Mouse (Mus musculus) splenic B cell, adult 2 months (primary cell): ENCODE measurements at regions not wholly inside any gene's neighbourhood (a gene's known extent, or its start where the extent isn't known, plus 50 kb on each side); places are given as distances from the start of the nearest gene placed in this dataset.

ENCODE experiments used
- DNase-seq: peaks from one replicate; pipeline ENCODE4 v3.0.0-alpha.2; 2011; ENCODE audit warnings: low read depth, low spot score
- H3K27me3 ChIP-seq: 2 replicates; pipeline ENCODE4 v1.6.1; 2012; ENCODE audit warnings: mild to moderate bottlenecking, low read length, moderate library complexity, mixed read lengths; ENCODE audit not compliant: control insufficient read depth, poor library complexity, insufficient read depth, severe bottlenecking
- H3K36me3 ChIP-seq: 2 replicates; pipeline ENCODE4 v1.6.1; 2012; ENCODE audit warnings: mild to moderate bottlenecking, low read length, moderate library complexity, mixed read lengths; ENCODE audit not compliant: control insufficient read depth, poor library complexity, insufficient read depth, severe bottlenecking

DNA sequence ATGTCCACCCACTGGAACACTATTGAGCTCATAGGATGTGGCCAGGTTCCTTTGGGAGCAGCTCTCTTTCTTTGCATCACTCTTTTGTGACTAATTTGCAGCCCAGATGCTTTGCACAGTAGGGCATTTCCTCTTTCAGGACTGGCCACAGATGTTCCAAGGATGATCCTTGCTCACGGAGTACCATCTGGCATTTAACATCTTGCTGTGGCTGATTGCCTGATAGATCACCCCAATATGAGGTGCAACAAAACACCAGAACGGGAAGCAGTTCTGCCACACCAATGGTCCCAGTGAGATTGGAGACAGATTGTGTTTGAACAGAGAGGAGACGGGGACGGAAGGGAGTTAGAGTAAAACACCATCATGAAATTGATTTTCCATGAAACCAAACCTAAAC lies 423.0 kb downstream of the Rwdd3 start:
- DNase-seq: no peak
- H3K36me3 ChIP-seq: no peaks in the 10 kb centered on the region
- no peaks in the 10 kb centered on the region for H3K27me3 ChIP-seq

DNA sequence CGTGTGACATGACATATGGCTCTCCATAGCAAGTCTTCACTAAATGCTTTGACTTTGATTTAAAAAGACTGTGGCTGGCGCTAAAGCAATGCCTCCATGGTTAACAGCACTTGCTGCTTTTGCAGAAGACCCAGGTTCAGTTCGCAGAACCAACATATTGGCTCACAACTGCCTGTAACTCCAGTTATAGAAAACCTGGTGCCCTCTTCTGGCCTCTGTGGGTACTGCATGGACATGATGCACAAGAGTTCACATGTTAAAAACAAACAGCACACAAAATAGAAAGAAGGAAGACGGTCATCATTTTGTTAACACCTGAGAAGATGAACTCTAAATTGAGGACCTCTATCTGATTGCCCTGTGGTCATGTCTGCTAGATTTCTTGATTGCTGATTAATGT lies 423.8 kb downstream of the Rwdd3 start:
- DNase-seq: no peak
- no peaks in the 10 kb centered on the region for H3K27me3 ChIP-seq
- no peaks in the 10 kb centered on the region for H3K36me3 ChIP-seq

DNA sequence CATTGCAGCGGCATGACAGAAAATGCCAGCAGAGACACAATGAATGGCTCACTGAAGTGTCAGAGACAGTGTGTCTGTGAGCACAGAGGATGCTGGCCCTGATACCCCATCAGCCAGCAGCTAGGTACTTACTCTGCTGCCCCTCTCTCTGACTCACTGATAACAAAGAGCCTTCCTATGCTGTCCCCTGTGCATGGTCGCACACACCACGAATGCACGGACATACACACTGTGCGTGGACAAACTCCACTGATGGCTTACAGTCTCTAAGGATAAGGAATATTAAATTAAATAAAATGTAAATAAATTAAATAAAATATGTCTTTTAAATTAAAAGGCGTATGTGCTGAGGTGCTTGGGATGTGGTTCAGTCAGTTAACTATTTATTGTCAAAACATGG lies 438.2 kb downstream of the Rwdd3 start:
- Histone ChIP-seq H3K27me3 (no peaks in the 10 kb centered on the region), H3K36me3 (no peaks in the 10 kb centered on the region)
- DNase-seq: no peak

DNA sequence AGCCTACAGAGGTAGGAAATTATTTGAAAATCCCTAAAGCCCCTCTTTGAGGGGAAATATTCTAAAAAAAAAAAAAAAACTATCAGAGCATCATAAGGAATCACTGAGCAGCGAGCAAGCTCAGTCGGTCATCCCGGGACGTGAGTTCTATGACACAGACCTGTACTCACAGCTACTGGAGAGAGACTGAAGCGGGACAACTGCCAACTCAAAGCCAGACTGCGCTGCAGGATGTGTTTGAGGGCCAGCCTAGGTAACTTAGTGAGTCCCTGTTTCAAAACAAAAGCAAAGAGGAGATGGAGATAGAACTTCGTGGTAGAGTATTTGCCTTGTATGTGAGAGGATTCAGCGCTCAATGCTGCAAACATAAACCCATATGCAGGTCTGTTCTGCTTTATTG lies 439.1 kb downstream of the Rwdd3 start:
- no peak for DNase-seq
- H3K27me3 ChIP-seq: no peaks in the 10 kb centered on the region

DNA sequence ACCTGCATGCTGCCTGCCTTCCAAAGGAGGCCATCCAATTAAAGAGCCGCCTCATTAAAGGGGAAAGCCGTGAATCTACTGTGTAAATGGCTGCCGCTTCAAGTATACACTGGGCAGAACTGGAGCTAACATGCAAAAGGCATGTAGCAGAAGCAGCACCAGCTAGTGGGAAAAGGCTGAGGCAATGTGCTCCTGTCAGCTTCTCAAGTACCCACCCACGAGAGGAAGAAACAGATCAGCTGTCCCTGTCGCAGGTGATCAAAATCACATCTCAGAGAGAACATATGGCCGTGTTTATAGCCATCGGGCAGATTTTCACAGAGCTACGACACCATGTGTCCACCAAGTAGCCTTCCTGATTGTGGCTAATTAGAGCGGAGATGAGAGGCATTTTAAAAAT lies 440.2 kb downstream of the Rwdd3 start:
- Histone ChIP-seq H3K36me3 (no peaks in the 10 kb centered on the region), H3K27me3 (no peaks in the 10 kb centered on the region)
- DNase-seq: no peak

More for the DNA sequence above, 439.1 kb downstream of the Rwdd3 start:
- H3K36me3 ChIP-seq: no peaks in the 10 kb centered on the region

DNA sequence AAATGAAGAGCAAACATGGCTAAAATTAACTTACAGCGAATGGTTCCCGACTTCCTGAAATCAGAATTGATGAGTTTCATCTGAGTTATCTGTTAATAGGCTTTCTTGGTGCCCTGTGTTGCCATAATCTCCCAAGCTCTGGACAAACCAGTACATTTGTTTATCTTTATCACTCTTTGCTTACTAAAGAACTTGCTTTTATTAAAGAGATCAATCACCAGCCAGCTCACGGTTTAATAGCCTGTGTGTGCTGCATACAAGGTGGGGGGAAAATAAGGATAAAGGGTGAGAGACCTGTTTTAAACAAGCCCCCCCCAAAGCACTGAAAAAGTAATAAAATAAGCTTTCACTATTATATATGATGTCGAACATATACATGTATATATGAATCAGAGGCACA lies 441.3 kb downstream of the Rwdd3 start:
- no peaks in the 10 kb centered on the region for H3K36me3 ChIP-seq
- no peak for DNase-seq
- H3K27me3 ChIP-seq: no peaks in the 10 kb centered on the region

DNA sequence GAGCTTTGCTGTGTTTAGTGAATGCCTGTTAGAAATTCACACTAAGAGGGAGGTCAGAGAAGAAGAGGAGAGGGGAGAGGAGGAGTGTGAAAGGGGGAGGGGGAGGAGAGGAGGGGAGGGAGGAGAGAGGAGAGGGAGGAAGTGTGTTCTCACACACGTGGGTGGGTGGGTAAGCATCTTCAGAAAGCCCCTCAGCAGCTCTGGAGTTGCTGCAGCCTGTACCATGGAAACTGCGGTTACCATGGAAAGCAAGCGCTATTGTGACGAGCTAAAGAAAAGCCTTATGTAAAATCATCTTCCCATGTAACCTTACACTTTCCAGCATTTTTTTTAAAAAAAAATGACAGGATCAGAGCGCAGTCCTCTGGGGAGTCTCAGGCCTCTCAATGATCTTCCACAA lies 441.8 kb downstream of the Rwdd3 start:
- DNase-seq: no peak
- Histone ChIP-seq H3K27me3 (no peaks in the 10 kb centered on the region), H3K36me3 (no peaks in the 10 kb centered on the region)

DNA sequence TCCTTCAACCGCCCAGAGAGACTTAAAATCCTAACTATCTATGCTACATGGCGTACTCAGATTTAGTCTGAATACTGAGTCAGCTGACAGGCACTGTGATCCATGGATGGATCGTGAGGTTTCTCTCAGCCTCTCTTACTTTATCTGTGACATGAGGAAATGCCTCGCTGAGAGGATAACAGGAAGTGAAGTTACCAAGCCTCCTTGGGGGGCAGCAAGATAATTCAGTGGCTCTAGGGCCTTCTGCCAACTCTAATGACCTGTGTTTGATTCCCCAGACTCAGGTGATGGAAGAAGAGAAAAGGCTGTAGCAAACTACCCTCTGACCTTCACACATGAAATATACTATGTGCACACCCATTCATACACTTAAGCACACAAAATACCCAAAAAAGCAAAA lies 486.3 kb downstream of the Rwdd3 start:
- no peaks in the 10 kb centered on the region for H3K27me3 ChIP-seq
- H3K36me3 ChIP-seq: no peaks in the 10 kb centered on the region
- no peak for DNase-seq

DNA sequence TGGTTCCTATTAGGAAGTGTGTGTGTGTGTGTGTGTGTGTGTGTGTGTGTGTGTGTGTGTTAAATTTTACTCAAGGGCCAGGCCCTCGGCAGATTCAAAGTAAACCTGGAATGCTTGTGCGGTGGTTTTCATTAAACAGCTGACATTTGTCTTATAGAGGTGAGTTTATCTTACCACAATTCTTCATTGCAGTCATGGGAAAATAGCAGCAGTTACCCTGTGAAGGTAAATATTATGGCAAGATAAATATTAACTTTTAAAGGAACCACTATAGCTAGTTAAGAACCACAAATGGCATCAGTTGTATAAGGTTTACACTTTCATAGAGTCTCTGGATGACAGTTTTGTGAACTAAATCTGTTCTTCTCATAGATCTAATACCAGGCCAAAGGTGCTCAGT lies 495.6 kb downstream of the Rwdd3 start:
- no peaks in the 10 kb centered on the region for H3K36me3 ChIP-seq
- no peak for DNase-seq

DNA sequence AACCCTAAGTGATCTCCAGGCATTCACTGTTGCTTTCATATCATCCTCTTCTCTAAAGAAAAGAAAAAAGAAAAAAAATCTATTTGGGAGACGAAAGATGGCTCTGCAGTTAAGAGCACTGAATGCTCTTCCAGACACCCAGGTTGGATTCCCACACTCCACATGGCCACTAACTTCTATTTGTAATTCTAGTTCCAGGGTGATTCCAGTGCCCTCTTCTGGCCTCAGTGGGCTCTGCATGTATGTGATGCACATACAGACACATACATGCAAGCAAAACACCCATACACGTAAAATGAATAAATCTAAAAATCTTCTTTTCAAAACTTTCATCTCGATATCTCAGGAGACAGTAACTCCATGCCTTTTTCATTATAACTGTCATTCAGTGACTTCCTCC lies 502.8 kb downstream of the Rwdd3 start:
- no peak for DNase-seq
- H3K36me3 ChIP-seq: no peaks in the 10 kb centered on the region
- no peaks in the 10 kb centered on the region for H3K27me3 ChIP-seq

More for the DNA sequence above, 495.6 kb downstream of the Rwdd3 start:
- H3K27me3 ChIP-seq: no peaks in the 10 kb centered on the region

DNA sequence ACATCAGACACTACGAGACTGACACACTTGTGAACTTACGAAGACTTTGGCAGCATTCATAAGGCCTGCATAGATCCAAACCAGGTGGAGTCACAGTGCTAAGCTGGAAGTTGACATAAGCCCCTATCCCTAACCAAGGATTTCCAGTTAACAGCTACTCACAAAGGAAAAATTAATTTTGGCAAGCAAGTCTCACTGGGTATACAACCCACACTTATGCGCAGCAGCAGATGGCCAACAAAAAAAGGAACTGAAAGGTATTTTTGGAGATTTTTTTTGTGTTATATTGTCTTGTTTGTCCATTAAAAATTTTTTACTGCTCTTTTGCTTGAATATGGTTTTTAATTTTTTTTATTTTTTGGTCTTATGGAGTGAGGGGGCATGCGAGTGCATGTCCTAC lies 509.0 kb downstream of the Rwdd3 start:
- Histone ChIP-seq H3K36me3 (no peaks in the 10 kb centered on the region), H3K27me3 (no peaks in the 10 kb centered on the region)
- DNase-seq: no peak

DNA sequence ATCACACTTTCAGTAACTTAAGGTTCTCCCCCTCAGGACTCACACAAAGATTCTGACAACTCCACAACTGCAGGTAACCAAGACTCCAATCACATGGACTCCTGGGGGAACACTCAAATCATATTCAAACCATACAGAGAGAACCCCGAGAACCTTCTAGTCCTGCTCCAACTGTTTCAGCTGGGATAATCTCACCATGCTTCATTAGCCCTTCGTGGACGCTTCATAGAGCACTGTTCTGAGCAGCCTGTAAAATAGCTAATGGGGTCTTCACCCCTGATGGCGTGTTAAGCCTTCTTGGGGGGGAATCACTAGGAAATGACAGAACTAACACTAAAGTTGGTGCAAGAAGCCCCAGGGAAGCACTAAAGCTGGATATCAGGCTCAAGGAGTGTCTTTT lies 510.7 kb downstream of the Rwdd3 start:
- Histone ChIP-seq H3K27me3 (no peaks in the 10 kb centered on the region), H3K36me3 (no peaks in the 10 kb centered on the region)
- no peak for DNase-seq

DNA sequence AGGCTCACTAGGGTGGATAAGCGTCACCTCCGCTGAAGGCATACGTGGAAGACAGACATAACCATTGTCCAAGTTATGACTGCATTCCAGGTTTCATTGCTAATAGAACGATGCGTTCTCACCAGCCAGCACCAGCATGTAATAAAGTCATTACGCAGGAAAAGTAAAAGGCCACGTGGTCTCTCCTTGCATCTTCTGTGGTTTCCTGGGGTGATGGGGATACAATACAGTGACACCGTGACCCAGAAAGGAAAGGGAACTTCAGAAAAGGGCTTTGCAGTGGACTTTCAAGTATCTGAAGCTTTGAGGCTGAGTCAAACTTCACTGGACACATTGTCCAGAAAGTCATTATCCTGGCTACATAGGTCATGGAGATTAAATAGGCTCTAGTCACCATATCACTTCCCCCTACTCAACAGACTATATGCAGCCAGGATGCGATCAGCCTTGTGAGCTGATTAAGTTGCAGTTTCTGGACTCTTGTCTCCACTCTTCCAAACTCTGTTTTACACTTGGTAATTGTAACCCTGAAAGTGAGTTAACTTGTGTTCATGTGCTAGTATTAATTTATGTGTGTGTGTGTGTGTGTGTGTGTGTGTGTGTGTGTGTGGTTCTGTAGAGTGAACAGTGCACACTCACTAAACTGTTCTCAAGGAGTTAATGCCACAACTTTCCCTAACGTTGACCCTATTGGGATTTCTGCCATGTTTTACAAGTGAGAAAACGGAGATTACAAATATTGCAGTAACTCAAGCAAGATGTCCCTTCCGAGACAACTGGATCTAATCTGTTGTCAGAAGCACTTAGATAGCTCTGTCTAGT lies 522.2 kb downstream of the Rwdd3 start:
- Histone ChIP-seq H3K36me3 (no peaks in the 10 kb centered on the region), H3K27me3 (no peaks in the 10 kb centered on the region)
- no peak for DNase-seq

DNA sequence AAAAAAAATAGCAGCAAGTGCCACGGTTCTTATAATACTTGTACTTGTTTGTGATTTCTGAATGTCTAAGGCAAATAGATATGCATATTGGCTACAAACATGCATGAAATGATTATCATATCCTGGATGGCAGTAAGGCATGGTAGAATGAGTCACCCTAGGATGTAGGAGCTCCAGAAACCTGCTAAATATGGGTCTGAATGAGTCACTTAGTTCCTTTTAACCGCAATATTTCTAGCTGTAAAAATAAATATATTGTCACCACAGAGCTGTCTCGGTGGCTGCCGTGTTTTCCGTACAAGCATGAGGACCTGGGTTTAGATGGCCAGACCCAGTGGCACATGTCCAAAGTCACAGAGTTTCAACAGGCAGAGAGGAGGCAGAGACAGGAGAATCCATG lies 523.1 kb downstream of the Rwdd3 start:
- DNase-seq: no peak
- Histone ChIP-seq H3K27me3 (no peaks in the 10 kb centered on the region), H3K36me3 (no peaks in the 10 kb centered on the region)

DNA sequence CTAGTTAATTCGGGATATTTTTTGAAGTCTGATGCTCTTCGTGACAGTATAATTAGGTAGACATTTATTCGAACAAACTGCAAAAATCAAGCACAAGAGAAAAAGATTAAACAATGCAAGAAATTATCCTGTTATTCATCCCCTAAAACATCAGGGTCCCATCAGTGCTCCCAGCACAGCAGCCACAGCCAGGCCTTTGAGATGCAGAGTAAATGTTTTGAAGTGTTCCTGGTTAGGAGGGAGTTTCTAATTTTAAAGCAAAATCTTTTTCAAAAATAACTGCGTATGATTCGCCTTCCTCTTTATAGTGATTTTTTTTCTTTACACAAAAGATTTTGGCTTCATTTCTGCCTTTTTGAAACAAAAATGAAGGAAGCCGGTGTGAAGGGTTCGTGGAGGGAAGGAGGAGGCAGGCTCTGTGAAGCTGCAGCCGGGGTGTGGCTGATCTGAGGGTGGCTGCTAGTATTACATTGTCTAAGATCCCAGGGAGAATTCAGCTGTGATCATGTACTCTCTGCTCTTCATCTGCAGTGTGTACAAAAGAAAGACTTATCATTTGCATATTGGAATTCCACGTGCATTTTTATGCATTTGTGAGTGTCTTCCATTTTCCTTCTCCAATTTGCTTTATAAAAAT lies 534.7 kb downstream of the Rwdd3 start:
- Histone ChIP-seq H3K27me3 (no peaks in the 10 kb centered on the region), H3K36me3 (no peaks in the 10 kb centered on the region)
- no peak for DNase-seq

DNA sequence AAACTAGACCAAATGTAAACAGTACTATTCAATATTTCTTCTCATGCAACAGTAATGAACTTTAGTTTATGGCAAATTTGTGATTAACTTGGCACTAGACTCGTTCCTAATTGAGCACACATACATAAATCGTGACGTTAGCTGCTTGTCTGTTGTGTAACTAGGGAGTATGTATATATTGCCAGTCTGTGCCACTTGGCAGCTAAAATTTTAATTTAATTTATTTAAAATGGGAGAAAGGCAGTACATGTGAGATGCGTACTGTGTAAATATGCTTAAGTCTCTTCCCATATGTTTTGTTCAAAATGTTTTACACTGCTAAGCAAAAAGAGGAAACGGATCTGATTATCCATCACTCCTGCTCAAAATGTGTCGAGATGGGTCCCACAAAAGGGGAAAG lies 553.1 kb downstream of the Rwdd3 start:
- no peaks in the 10 kb centered on the region for H3K36me3 ChIP-seq
- H3K27me3 ChIP-seq: no peaks in the 10 kb centered on the region
- DNase-seq: no peak
